Mouse (Mus musculus) midbrain, postnatal 0 days (tissue): Measurements from ENCODE around the gene Zfp319. TPM values are rescaled to one million over a fixed set of nuclear protein-coding genes. Genes with fewer than 3 reads are reported as not detected.
A peak's percentile ranks its signal among the peaks of the same experiment; 100 is the strongest.

Experiments
- ATAC-seq: fragments of 200-750 bp; cut with Nextera tagmentation; 2 replicates; pipeline ENCODE4 v1.8.0; 2017; ENCODE audit warnings: moderate number of reproducible peaks, mild to moderate bottlenecking, moderate TSS enrichment, moderate library complexity; ENCODE audit not compliant: low FRiP score
- DNase-seq: peaks from one replicate; pipeline ENCODE4 v3.0.0-alpha.2; 2015; ENCODE audit warnings: low spot score
- H3K27ac ChIP-seq: fragments of 300-500 bp; sonication (generic); 2 replicates; pipeline ENCODE4 v1.5.1; 2014; ENCODE audit warnings: low read depth, mild to moderate bottlenecking, low read length, mixed read lengths
- H3K27me3 ChIP-seq: fragments of 300-500 bp; sonication (generic); 2 replicates; pipeline ENCODE4 v1.6.1; 2014; ENCODE audit warnings: low read length, control low read depth, mixed read lengths; ENCODE audit not compliant: insufficient read depth
- H3K36me3 ChIP-seq: fragments of 300-500 bp; sonication (generic); 2 replicates; pipeline ENCODE4 v1.6.1; 2014; ENCODE audit warnings: low read length, control low read depth, mixed read lengths; ENCODE audit not compliant: insufficient read depth
- H3K4me1 ChIP-seq: fragments of 300-500 bp; sonication (generic); 2 replicates; pipeline ENCODE4 v1.6.1; 2014; ENCODE audit warnings: mild to moderate bottlenecking, control low read depth, antibody characterized with exemption, low read length, mixed read lengths; ENCODE audit not compliant: insufficient read depth
- H3K4me2 ChIP-seq: fragments of 300-500 bp; sonication (generic); 2 replicates; pipeline ENCODE4 v1.6.1; 2014; ENCODE audit warnings: low read depth, mild to moderate bottlenecking, low read length, mixed read lengths; ENCODE audit not compliant: poor library complexity, severe bottlenecking
- H3K4me3 ChIP-seq: fragments of 300-500 bp; sonication (generic); 2 replicates; pipeline ENCODE4 v1.5.1; 2014; ENCODE audit warnings: low read depth, mild to moderate bottlenecking, low read length, moderate library complexity
- H3K9ac ChIP-seq: fragments of 300-500 bp; sonication (generic); replicated peaks from 2 replicates; pipeline ENCODE4 v1.6.1; 2014; ENCODE audit warnings: mild to moderate bottlenecking, low read length, moderate library complexity, mixed read lengths; ENCODE audit not compliant: poor library complexity, severe bottlenecking
- H3K9me3 ChIP-seq: fragments of 300-500 bp; sonication (generic); 2 replicates; pipeline ENCODE4 v1.6.1; 2016; ENCODE audit warnings: low read length, control low read depth
- CTCF ChIP-seq: IDR thresholded peaks from 2 replicates; pipeline ENCODE4 v1.5.1; 2016; ENCODE audit warnings: antibody characterized with exemption, mild to moderate bottlenecking
- WGBS: fragments of 180-500 bp; shearing (Covaris S2); extraction: QIAGEN DNeasy Blood & Tissue Kit; methylation state at CpG from one replicate; pipeline ENCODE4 v1.1.7; 2014; 5-methylcytosine and 5-hydroxymethylcytosine counted together
- polyA plus RNA-seq: library from polyadenylated mRNA; unstranded; fragments of >200 nt; fragmentation: Nextera tagmentation; extraction: Ambion mirVana; gene quantifications from 2 replicates; pipeline ENCODE4 v1.2.1, GENCODE M21; 2015
- total RNA-seq: library from RNA; depleted of rRNA; stranded (reverse); fragments of >200 nt; gene quantifications from 2 replicates; pipeline ENCODE4 v1.2.3, GENCODE M21; 2014

Zfp319 gene
- total and polyA plus RNA-seq, 2 experiments from 2014 or later: 11.7 to 20.1 TPM

- H3K9ac ChIP-seq: no peak within 1 kb of the TSS
- TF ChIP-seq CTCF: no peak
- ATAC-seq (no peak), DNase-seq (no peak)
- 46% methylated on average over 6 of the region's 6 CpGs for WGBS
- H3K4me1 ChIP-seq: no peaks in the 10 kb centered on the region; the same call in 1 of the 2 replicates
- no peak within 1 kb of the TSS for H3K4me3 ChIP-seq
- no peak within 1 kb of the TSS for H3K27ac ChIP-seq
- H3K9me3 ChIP-seq: no peaks in the 10 kb centered on the region
- no peaks in the 10 kb centered on the region for H3K27me3 ChIP-seq
- no peaks in the 10 kb centered on the region for H3K36me3 ChIP-seq
- H3K4me2 ChIP-seq: no peak within 1 kb of the TSS
These were observed 25.3 kb downstream of the Zfp319 start, which contains the start of gene Cngb1 for GRCm38 (mm10) chr8:95306431-95306830. Cngb1 (minus strand) TSS chr8:95306585.

GRCm38 (mm10) chr8:95305526-95305925 lies 26.2 kb downstream of the Zfp319 start:
- no peak for DNase-seq
- Histone ChIP-seq H3K27ac (no peak overlapping the region), H3K4me3 (no peak overlapping the region), H3K4me1 (no peaks in the 10 kb centered on the region; the same call in 1 of the 2 replicates), H3K9ac (no peak overlapping the region), H3K36me3 (no peaks in the 10 kb centered on the region), H3K9me3 (no peaks in the 10 kb centered on the region), H3K27me3 (no peaks in the 10 kb centered on the region), H3K4me2 (no peak overlapping the region)
- ATAC-seq: no peak
- no peak for TF ChIP-seq CTCF
- 77% methylated on average over 4 of the region's 4 CpGs for WGBS

GRCm38 (mm10) chr8:95302410-95302809 lies 29.3 kb downstream of the Zfp319 start:
- Histone ChIP-seq H3K4me1 (no peaks in the 10 kb centered on the region), H3K27me3 (no peaks in the 10 kb centered on the region), H3K4me2 (no peak overlapping the region), H3K9me3 (no peaks in the 10 kb centered on the region), H3K9ac (no peak overlapping the region), H3K27ac (no peak overlapping the region), H3K4me3 (no peak overlapping the region), H3K36me3 (no peaks in the 10 kb centered on the region)
- DNase-seq (peak; percentile 50), ATAC-seq (no peak)
- TF ChIP-seq CTCF: peak; percentile 76
- 22% methylated on average over 5 of the region's 5 CpGs for WGBS

GRCm38 (mm10) chr8:95293891-95294290 lies 37.9 kb downstream of the Zfp319 start:
- ATAC-seq (peak; percentile 31; the same call in 1 of the 2 replicates), DNase-seq (peak; percentile 50)
- Histone ChIP-seq H3K9me3 (no peaks in the 10 kb centered on the region), H3K4me3 (no peak overlapping the region), H3K4me2 (no peak overlapping the region), H3K27ac (no peak overlapping the region), H3K4me1 (no peaks in the 10 kb centered on the region), H3K9ac (no peak overlapping the region), H3K27me3 (no peaks in the 10 kb centered on the region), H3K36me3 (no peaks in the 10 kb centered on the region)
- 63% methylated on average over 7 of the region's 7 CpGs for WGBS
- TF ChIP-seq CTCF: no peak

- no peaks in the 10 kb centered on the region for H3K27me3 ChIP-seq
- H3K4me2 ChIP-seq: no peak overlapping the region
- ATAC-seq: no peak
- H3K4me1 ChIP-seq: no peaks in the 10 kb centered on the region
- peak; percentile 41 for DNase-seq
- H3K9me3 ChIP-seq: no peaks in the 10 kb centered on the region
- no peak for TF ChIP-seq CTCF
- no peak overlapping the region for H3K4me3 ChIP-seq
- H3K27ac ChIP-seq: no peak overlapping the region
- WGBS: 81% methylated on average over 11 of the region's 11 CpGs
- H3K9ac ChIP-seq: no peak overlapping the region
- no peaks in the 10 kb centered on the region for H3K36me3 ChIP-seq
These were observed 38.6 kb downstream of the Zfp319 start for GRCm38 (mm10) chr8:95293172-95293571.

GRCm38 (mm10) chr8:95289066-95289650 lies 42.6 kb downstream of the Zfp319 start:
- DNase-seq: peak; percentile 47
- Histone ChIP-seq H3K4me1 (no peaks in the 10 kb centered on the region), H3K4me2 (no peak overlapping the region), H3K27me3 (no peaks in the 10 kb centered on the region), H3K4me3 (no peak overlapping the region), H3K36me3 (no peaks in the 10 kb centered on the region), H3K9ac (no peak overlapping the region), H3K27ac (no peak overlapping the region), H3K9me3 (no peaks in the 10 kb centered on the region)
- no peak for ATAC-seq
- 75% methylated on average over 6 of the region's 6 CpGs for WGBS
- TF ChIP-seq CTCF: no peak
